10 mouse cellular contexts compared by ENCODE assay signal in the genomic region with DNA sequence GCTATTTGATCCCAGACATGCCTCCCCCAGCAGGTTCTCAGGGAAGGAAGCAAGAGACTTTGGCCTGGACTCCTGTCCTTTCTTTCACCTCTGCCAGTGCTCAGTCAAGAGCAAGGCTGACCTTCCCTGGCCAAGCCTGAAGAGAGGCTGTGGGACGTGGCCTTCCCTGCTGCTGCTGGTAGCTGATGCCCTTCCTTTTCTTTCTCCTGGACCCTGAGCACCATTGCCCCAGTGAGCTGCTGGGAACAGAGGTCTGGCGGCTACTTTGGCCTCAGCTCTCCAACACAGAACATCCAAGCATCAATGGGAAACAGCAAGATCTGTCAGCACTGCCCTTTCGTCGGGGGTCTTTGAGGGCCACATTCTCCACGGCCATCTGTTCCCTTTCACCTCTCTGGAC.
DNase-seq lines count a peak whose midpoint lies in the region; ATAC-seq and TF ChIP-seq lines count a peak whose summit lies in the region.
"Had no signal": no experiment of that assay in that cellular context is flagged by ENCODE, and none has a peak within 500 bp of the region (broad histone marks: within the 10 kb centered on the region; RNA-seq: fewer than 3 reads in every experiment).

No protein-coding gene starts in this region.

- no peak overlapping the region for H3K9ac ChIP-seq in hindbrain, postnatal 0 days (replicated peaks; ENCODE audit: low read length)
- H3K9ac ChIP-seq in limb, embryonic 13.5 days: no peak overlapping the region; the same call in 1 of the 2 replicates

- no peak overlapping the region for H3K4me3 ChIP-seq in gastrocnemius, adult 2 months
- H3K4me3 ChIP-seq in hindbrain, postnatal 0 days (ENCODE audit: low read length): no peak overlapping the region
- H3K4me3 ChIP-seq in limb, embryonic 13.5 days: no peak overlapping the region
- H3K4me3 ChIP-seq: megakaryocyte, embryonic 14.5 days had no signal

- H3K4me2 ChIP-seq in hindbrain, postnatal 0 days (ENCODE audit: low read depth, low read length): no peak overlapping the region
- H3K4me2 ChIP-seq in limb, embryonic 13.5 days (replicated peaks): no peak overlapping the region

- H3K36me3 ChIP-seq in hindbrain, postnatal 0 days (ENCODE audit: insufficient read depth, low read length): no peaks in the 10 kb centered on the region
- no peaks in the 10 kb centered on the region for H3K36me3 ChIP-seq in limb, embryonic 13.5 days

- no peak for TF ChIP-seq CTCF in gastrocnemius, adult 2 months (IDR thresholded peaks at IDR 0.05)
- no peak for TF ChIP-seq CTCF in hindbrain, postnatal 0 days (IDR thresholded peaks at IDR 0.05; ENCODE audit: low read depth)

- H3K27ac ChIP-seq in gastrocnemius, adult 2 months: peak overlapping the region; percentile 82
- H3K27ac ChIP-seq in hindbrain, postnatal 0 days: peak overlapping the region; percentile 65; the same call in 1 of the 2 replicates
- peak overlapping the region; percentile 67; the same call in 1 of the 2 replicates for H3K27ac ChIP-seq in limb, embryonic 13.5 days

- ATAC-seq in hindbrain, postnatal 0 days: no peak
- ATAC-seq in limb, embryonic 13.5 days (ENCODE audit: low FRiP score, low read depth): no peak

- WGBS in hindbrain, postnatal 0 days: 27% methylated on average over 5 of the region's 5 CpGs
- 33% methylated on average over 5 of the region's 5 CpGs for WGBS in limb, embryonic 13.5 days

- H3K27me3 ChIP-seq in hindbrain, postnatal 0 days (ENCODE audit: insufficient read depth, low read length): no peaks in the 10 kb centered on the region
- H3K27me3 ChIP-seq in limb, embryonic 13.5 days: no peaks in the 10 kb centered on the region

- H3K9me3 ChIP-seq in hindbrain, postnatal 0 days (ENCODE audit: low read length): no peaks in the 10 kb centered on the region
- H3K9me3 ChIP-seq in limb, embryonic 13.5 days: no peaks in the 10 kb centered on the region
- H3K9me3 ChIP-seq: megakaryocyte, embryonic 14.5 days had no signal

- H3K4me1 ChIP-seq in hindbrain, postnatal 0 days (ENCODE audit: insufficient read depth, low read length): peaks cover 23% of the 10 kb centered on the region
- H3K4me1 ChIP-seq in limb, embryonic 13.5 days: peaks cover 62% of the 10 kb centered on the region

- intact Hi-C loops in gastrocnemius, adult 2 months (cut with DNase I): loop anchor here (10.0 kb wide), 1 partner anchor 217 kb away; no protein-coding TSS in a partner anchor
- intact Hi-C loops in gastrocnemius, postnatal 14 days (cut with DNase I; ENCODE audit: low total_unique reads): loop anchor here (10.0 kb wide), 1 partner anchor 373 kb away; no protein-coding TSS in a partner anchor

- DNase-seq in gastrocnemius, adult 2 months: no peak
- no peak for DNase-seq in gastrocnemius, postnatal 14 days
- peak; percentile 74 for DNase-seq in embryo, embryonic 10.5 days (ENCODE audit: low spot score)
- DNase-seq in hindbrain, postnatal 0 days (ENCODE audit: low spot score): no peak
- DNase-seq in frontal cortex, adult 2 months (ENCODE audit: extremely low spot score in 1 of 2, low spot score in 1 of 2): no peak
- no peak for DNase-seq in adrenal gland, postnatal 25 days
- no peak for DNase-seq in layer of hippocampus, adult 18-20 months (ENCODE audit: low spot score in 2 of 2)
- DNase-seq: gastrocnemius, postnatal 36 days had no signal
